ENCODE assay signal across 14 mouse cellular contexts in genomic region chr3:117117838-117118237, GRCm38 (mm10).
DNase-seq lines count a peak whose midpoint lies in the region; ATAC-seq and TF ChIP-seq lines count a peak whose summit lies in the region.
"Had no signal": no experiment of that assay in that cellular context is flagged by ENCODE, and none has a peak within 500 bp of the region (broad histone marks: within the 10 kb centered on the region; RNA-seq: fewer than 3 reads in every experiment).

No protein-coding gene starts in this region.

- H3K4me1 ChIP-seq in intestine, postnatal 0 days (replicated peaks; ENCODE audit: control insufficient read depth, insufficient read depth, low read length): no peaks in the 10 kb centered on the region
- no peaks in the 10 kb centered on the region for H3K4me1 ChIP-seq in intestine, embryonic 16.5 days (ENCODE audit: control insufficient read depth, insufficient read depth, low read length)
- H3K4me1 ChIP-seq in E14TG2a.4 (replicated peaks; ENCODE audit: low read depth, low read length): no peaks in the 10 kb centered on the region
- H3K4me1 ChIP-seq: megakaryocyte, embryonic 14.5 days had no signal

- H3K4me2 ChIP-seq in intestine, postnatal 0 days (replicated peaks; ENCODE audit: low read depth): no peak overlapping the region
- H3K4me2 ChIP-seq in intestine, embryonic 16.5 days (ENCODE audit: low read depth, low read length): no peak overlapping the region
- H3K4me2 ChIP-seq: liver, embryonic 15.5 days had no signal

- H3K4me3 ChIP-seq in intestine, postnatal 0 days (ENCODE audit: low read depth, low read length): no peak overlapping the region
- no peak overlapping the region for H3K4me3 ChIP-seq in intestine, embryonic 16.5 days (ENCODE audit: low read length)
- H3K4me3 ChIP-seq in E14TG2a.4 (replicated peaks; ENCODE audit: low read length): 0 out of 2 replicates have a peak overlapping the region, but pooled peaks have one; percentile 46
- H3K4me3 ChIP-seq: liver, embryonic 15.5 days; megakaryocyte, embryonic 14.5 days; myocyte had no signal

- peak; percentile 31 for DNase-seq in 3T3-L1 (ENCODE audit: low read depth, low spot score)
- DNase-seq in brain, adult 2 months (ENCODE audit: low read depth, low spot score): peak; percentile 45
- DNase-seq in B cell, adult 2 months: no peak
- DNase-seq in gastrocnemius, postnatal 4 days (ENCODE audit: low spot score in 2 of 2): no peak
- DNase-seq: heart, adult 18-20 months; heart, postnatal 36 days; thymus, postnatal 25 days had no signal

- TF ChIP-seq CTCF in intestine, postnatal 0 days (IDR thresholded peaks at IDR 0.05; ENCODE audit: low read depth): peak; percentile 38; the same call in 1 of the 2 replicates
- peak; percentile 14; the same call in 1 of the 2 replicates for TF ChIP-seq CTCF in E14TG2a.4 (conservative IDR thresholded peaks at IDR 0.05; ENCODE audit: low read length)

- 43% methylated on average over 1 of the region's 1 CpGs for WGBS in intestine, postnatal 0 days
- 44% methylated on average over 1 of the region's 1 CpGs for whole genome bisulfite sequencing in intestine, embryonic 16.5 days

- ATAC-seq in intestine, postnatal 0 days: no peak
- ATAC-seq in intestine, embryonic 16.5 days: no peak

- no peaks in the 10 kb centered on the region for H3K27me3 ChIP-seq in intestine, postnatal 0 days (replicated peaks; ENCODE audit: control insufficient read depth, insufficient read depth, low read length)
- H3K27me3 ChIP-seq in intestine, embryonic 16.5 days (replicated peaks; ENCODE audit: control insufficient read depth, insufficient read depth, low read length): no peaks in the 10 kb centered on the region
- no peaks in the 10 kb centered on the region for H3K27me3 ChIP-seq in E14TG2a.4 (ENCODE audit: insufficient read depth, low read length)
- H3K27me3 ChIP-seq: liver, embryonic 15.5 days; megakaryocyte, embryonic 14.5 days had no signal

- H3K27ac ChIP-seq in intestine, postnatal 0 days (ENCODE audit: low read depth, low read length): no peak overlapping the region
- no peak overlapping the region for H3K27ac ChIP-seq in intestine, embryonic 16.5 days (ENCODE audit: low read length)
- H3K27ac ChIP-seq: liver, embryonic 15.5 days had no signal

- no peak overlapping the region for H3K9ac ChIP-seq in intestine, postnatal 0 days (ENCODE audit: low read depth, low read length)
- H3K9ac ChIP-seq in intestine, embryonic 16.5 days (ENCODE audit: low read depth, low read length): no peak overlapping the region
- H3K9ac ChIP-seq: liver, embryonic 15.5 days had no signal

- H3K36me3 ChIP-seq in intestine, postnatal 0 days (ENCODE audit: control insufficient read depth, insufficient read depth): no peaks in the 10 kb centered on the region
- H3K36me3 ChIP-seq in intestine, embryonic 16.5 days (ENCODE audit: control insufficient read depth, insufficient read depth, low read length): no peaks in the 10 kb centered on the region
- H3K36me3 ChIP-seq in E14TG2a.4 (ENCODE audit: insufficient read depth, low read length): no peaks in the 10 kb centered on the region
- H3K36me3 ChIP-seq: G1E; liver, embryonic 15.5 days had no signal

- no peaks in the 10 kb centered on the region for H3K9me3 ChIP-seq in intestine, postnatal 0 days (ENCODE audit: control insufficient read depth)
- H3K9me3 ChIP-seq in intestine, embryonic 16.5 days (ENCODE audit: control insufficient read depth, low read length): no peaks in the 10 kb centered on the region
- peaks cover 7% of the 10 kb centered on the region; the same call in 1 of the 2 replicates for H3K9me3 ChIP-seq in E14TG2a.4 (ENCODE audit: low read length)
- H3K9me3 ChIP-seq: G1E; liver, embryonic 15.5 days; megakaryocyte, embryonic 14.5 days had no signal

Comparison
In these comparisons a context has a peak if more than half of its experiments do, and no peak if none do; other contexts are left out.
1. DNase-seq: peak in 3T3-L1 (single experiment) and brain, adult 2 months (single experiment); none in B cell, adult 2 months (0 of 2) and gastrocnemius, postnatal 4 days (0 of 2).